Mouse (Mus musculus): ENCODE measurements around the gene Tgfbrap1.

- TF ChIP-seq CTCF (IDR thresholded peaks at IDR 0.05), result no peak
- no peak for TF ChIP-seq EP300 (IDR thresholded peaks at IDR 0.05)
Observed at GRCm38 (mm10) chr1:43047811-43048210, 50.6 kb downstream of the Tgfbrap1 start.
